Mouse (Mus musculus) erythroblast, embryonic 14.5 days (primary cell): ENCODE results near the gene Ccdc69.

Experiments used
- GATA1 ChIP-seq: IDR thresholded peaks from 2 replicates; pipeline ENCODE4 v1.6.1; 2012; ENCODE audit warnings: low read length, inconsistent platforms, mixed read lengths
- TAL1 ChIP-seq: IDR thresholded peaks from 3 replicates; pipeline ENCODE4 v1.6.1; 2012; ENCODE audit warnings: low read length, inconsistent platforms, mixed read lengths

DNA sequence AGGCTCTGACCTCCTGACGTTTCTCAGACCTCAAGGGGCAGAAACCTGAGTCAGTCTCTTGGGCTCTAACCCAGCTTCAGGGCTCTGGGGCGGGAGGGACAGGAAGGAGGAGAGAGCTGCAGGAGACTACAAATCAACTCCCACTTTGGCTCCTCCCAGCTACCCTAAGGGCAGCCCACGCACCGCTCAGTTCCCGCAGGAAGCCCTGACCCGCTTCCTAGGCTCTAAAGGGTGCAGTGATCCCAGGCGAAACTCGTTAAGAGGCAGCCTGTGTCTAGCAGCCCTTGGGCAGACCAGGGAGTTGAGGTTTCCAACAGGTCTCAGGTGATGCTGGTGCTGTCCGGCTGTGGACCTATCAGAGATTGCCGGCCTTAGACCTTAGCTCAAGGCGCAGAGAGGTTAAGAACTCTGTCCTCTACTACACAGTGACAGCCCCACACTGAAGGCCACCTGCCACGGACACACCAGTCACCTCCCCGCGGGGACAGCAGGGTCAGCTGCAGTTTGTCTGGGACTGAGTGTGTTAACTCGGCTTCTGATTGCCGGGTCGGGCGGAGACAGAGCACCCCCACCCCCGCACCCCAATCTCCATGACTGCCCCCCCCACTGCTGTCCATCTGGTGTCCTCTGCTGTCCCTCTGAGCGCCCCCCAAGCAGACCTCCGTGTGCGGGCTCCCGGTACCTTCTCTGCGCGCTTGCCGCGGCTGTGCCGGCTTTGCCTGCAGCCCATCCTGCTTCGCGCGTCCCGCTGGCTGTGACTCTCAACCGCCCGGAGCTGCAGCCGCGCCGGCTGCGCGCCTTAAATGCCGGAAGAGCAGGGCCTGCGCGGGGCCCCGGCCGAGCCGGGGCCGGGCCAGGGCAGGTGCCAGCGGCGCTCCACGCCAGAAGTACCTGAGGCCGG is at the start of gene Ccdc69:
- TF ChIP-seq GATA1 (no peak), TAL1 (no peak)
